Mouse (Mus musculus) urinary bladder, postnatal 36 days (tissue): ENCODE data around the gene Fam98c.
A peak's percentile ranks its signal among the peaks of the same experiment; 100 is the strongest.
"Not testable (repeated sequence)": the region's sequence is repeated elsewhere in the genome, so short reads cannot be mapped to it uniquely, and the experiment has no call there.

Experiments used
- DNase-seq, 2 experiments: peaks; one replicate each; pipeline ENCODE4 v3.0.0; 2022; ENCODE audit warnings: low spot score in 2 of 2, mixed read lengths in 1 of 2

The Fam98c gene

DNA sequence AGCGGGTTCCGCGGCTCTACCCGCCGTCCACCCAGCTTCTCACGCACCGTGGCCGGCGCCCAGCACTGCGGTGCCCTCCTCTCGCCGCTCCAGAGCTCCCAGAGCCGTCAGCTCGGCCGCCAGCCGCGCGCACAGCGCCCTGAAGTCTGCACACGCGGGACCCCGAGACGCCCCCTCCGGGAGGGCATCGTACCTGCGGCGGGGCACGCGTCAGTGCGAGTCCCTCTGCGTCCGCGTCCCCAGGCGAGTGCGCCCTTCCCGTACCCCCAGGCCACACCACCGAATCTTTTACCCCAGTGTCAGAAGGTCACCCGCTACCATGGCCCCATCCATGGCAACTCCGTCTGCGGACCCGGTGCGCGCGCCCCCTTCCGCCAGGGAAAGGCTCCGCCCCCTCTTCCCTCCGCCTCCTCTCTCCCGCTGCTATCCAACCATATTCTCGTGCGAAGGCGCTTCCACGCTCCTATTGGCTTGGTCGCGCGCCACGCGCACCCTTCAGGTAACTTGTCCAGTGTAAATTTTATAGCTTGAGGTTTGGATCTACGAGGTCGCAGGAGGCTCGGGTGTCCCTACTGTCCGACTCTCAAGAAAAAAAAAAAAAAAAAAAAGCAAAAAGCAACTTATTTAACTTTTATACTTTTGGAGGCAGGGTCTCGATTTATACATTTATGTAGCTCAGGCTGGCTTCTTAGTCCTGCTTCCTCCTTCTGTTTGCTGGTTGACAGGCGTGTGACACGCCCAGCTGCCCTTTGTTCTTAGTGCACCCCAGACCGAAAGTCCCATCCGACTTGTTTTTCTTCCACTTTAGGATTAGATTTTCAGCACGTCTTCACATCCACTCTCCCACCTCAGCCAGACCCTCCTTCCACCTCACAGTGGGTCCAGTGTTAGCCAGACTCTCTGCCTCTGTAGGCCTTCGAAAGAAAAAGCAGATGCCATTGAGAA is at the start of gene Fam98c:
Fam98c (minus strand) TSS at position 397 of the 945 bp plus-strand sequence.
- peak; percentile 72 to 84 for DNase-seq

DNA sequence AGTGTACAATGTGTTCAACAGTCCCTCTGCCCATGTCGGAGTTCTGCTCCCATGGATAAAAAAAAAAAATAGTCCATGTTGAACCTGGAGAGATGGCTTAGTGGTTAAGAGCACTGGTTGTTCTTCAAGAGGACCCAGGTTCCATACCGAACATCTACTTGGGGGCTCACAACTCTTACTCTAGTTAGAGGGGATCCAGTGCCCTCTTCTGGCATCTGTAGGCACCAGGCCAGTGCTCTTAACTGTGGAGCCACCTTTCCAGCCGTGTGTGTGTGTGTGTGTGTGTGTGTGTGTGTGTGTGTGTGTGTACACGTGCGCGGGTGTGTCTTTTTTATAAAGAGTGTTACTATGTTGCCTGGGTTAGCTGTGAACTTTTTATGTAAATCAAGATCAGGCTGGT is 46.5 kb upstream of the Fam98c start:
- no peak for DNase-seq

DNA sequence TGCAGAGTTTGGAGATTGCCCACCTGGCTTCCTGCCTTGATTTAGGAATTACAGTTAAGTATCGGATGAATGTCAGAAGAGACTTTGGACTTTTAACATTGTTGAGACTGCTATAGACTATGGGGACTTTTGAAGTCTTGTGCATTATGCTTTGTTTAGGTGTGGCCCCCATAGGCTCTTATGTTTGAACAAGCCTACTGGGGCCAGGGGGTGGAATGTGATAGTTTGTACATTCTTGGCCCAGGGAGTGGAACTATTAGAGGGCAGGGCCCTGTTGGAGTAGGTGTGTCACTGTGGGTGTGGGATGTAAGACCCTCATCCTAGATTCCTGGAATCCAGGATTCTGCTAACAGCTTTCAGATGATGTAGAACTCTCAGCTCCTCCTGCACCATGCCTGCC is 38.2 kb upstream of the Fam98c start:
- DNase-seq = not testable (repeated sequence)

GRCm38 (mm10) chr7:29181323-29181722 is 25.3 kb upstream of the Fam98c start:
- not testable (repeated sequence) for DNase-seq

- no peak for DNase-seq
Observed at GRCm38 (mm10) chr7:29180854-29181236, 24.8 kb upstream of the Fam98c start.

DNA sequence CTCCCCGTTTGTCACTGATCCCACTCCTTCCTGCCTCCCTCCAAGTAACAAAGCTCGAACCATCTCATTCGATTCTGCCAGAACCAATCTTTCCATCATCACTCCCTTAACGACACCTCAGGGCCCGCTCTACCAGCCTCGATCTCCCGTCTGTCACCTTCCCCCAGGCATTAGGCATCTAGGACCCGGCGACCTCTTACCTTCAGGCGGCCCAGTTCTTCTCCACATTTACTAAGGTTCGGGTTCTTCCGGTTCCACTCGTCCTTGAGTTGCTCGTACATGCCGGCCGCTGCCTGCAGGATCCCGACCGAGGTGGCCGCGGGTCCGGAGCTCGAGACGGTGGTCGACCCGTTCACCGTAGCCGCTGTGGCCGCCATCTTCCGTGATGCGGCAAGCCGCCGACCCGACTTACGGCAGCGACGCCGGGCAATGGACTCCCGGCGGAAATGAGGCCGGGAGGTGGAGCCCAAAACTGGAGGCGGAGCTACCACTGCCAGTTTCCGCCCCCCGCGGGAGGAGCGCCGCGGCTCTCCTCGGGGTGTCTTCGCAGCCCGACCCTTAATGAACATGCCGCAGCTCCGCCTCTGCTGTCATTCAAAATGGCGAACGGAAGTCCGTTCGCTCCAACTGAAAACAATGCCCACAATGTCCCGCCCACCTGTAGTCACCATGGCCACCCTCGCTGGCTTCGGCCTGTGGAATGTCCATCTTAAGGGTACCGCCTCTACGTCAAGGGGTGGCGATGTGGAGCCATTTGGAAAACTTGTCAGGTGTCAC is 24.2 kb upstream of the Fam98c start, which contains the start of gene Psmd8:
Psmd8 (minus strand) TSS at position 625 of the 777 bp plus-strand sequence.
- peak; percentile 96 for DNase-seq

DNA sequence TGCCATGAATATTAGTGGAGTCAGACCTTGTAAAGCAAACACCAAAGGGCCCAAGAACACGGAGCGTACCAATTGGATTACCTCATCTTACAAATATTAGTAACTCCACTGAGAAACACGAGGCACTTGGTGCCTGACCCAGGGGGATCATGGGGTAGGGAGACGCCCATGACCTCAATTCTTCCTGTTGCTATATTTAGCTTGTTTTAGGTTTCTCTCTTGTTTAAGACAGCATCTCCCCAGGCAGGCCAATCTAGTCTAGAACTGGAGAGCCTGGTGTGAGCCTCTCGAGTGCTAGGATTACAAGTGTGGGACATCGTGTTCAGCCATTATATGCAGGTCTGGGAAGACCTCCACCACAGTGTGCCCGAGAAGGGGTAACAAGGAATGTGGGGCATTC is 23.3 kb upstream of the Fam98c start:
- DNase-seq = no peak

DNA sequence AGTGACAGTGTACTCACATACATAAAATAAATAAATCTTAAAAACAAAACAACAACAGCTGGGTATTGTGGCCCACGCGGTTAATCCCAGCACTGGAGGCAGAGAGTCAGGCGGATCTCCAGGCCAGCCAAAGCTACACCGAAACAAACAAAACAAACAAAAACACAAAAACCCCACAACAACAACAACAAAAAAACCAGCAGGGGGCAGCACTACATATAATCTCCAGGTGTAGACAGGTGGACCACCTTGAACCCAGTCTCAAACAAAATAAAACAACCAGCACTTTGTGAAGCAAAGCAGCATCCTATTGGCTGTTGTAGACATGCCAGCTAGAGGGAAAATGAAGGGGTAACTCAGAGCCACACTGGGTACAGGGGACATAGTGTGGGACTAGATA is 22.1 kb upstream of the Fam98c start:
- no peak for DNase-seq

- no peak for DNase-seq
Observed at GRCm38 (mm10) chr7:29172390-29173016, 16.5 kb upstream of the Fam98c start.

DNA sequence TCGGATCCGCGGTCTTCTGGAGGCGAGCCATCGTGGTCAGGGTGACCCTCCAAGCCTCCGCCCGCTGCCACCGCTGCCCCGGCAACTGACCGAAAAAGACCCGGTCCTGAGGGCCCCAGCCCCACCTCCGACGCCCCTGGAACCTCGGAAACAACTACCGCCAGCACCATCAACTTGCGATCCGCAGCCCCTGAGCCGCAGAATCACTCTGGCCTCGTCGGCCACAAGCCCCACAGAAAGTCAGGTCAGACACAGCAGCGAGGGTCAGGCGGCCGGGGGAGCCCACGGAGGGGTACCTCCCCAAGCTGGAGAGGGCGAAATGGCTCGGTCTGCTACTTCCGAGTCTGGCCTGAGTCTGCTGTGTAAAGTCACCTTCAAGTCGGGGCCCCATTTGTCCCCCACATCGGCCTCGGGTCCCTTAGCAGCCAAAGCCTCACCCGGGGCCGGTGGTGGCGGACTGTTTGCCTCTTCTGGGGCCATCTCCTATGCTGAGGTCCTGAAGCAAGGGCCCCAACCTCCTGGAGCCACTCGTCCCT is 15.6 kb upstream of the Fam98c start:
- no peak for DNase-seq

DNA sequence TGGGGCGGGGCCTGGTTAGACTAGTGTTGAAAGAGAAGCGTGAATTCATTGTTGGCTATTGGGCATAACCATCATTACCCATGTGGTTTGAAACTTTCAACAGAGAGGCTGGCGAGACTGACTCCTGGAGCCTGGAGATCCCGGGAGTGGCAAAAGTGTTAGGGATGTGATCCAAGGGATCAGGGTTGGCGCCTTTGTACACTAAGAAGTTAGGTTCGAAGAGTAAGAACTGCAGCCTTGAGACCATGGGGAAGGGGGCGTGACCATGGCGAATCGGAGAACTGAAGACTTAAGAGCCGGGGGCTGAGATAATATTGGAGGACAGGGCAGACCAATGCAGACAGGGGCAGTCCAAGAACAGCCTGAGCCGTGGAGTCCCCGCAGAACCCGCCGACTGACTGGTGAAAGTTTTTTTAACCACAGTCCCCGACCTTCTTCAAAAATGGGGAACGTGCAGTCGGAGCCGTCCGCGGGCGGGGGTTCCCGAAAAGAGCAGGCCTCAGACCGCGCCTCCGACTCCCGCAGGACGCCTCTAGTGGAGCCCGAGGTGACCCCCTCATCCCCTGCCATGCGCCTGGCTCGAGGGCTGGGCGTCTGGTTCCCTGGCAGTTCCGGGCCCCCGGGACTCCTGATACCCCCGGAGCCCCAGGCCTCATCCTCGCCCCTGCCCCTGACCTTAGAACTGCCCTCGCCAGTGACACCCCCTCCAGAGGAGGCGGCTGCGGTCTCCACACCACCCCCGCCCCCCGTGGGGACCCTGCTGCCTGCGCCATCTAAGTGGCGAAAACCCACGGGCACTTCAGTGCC is 14.9 kb upstream of the Fam98c start:
- no peak for DNase-seq

- peak; percentile 80 to 81 for DNase-seq
Observed at GRCm38 (mm10) chr7:29170066-29170754, 14.2 kb upstream of the Fam98c start, which contains the start of the genes Ggn and Spred3. TSS of gene Ggn (plus strand) at chr7:29170210. TSS of gene Spred3 (minus strand) at chr7:29170411.

GRCm38 (mm10) chr7:29169231-29170065 is 13.4 kb upstream of the Fam98c start:
- DNase-seq = peak; percentile 64 to 79

- no peak for DNase-seq
Observed at GRCm38 (mm10) chr7:29168791-29169230, 12.8 kb upstream of the Fam98c start.

DNA sequence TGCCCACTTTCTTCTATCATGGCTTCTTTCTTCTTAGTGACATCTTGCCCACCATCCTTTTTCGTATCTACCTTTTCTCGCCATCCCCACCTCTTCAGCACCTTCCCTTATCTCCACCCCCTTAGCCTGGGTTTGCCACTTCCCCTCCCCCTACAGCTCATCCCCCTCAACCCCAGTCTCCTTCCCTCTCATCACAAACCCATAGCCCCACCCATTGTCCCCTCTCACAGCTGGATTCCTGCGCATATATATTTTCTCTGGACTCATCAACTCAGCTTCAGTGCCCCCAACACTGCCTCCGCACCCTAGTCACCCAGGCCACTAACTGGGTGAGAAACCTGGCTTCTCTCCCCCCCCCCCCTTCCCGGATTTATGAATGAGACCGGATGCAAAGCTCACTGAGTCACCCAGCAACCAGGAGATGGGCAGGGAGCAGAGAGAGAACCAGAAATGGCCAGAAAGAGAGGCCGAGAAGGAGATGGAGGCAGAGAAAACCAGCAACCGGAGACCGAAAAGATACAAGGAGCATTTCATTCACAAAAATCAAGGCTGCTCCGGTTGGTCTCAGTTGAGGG is 12.2 kb upstream of the Fam98c start:
- DNase-seq = no peak

GRCm38 (mm10) chr7:29167656-29168055 is 11.6 kb upstream of the Fam98c start:
- DNase-seq = no peak

DNA sequence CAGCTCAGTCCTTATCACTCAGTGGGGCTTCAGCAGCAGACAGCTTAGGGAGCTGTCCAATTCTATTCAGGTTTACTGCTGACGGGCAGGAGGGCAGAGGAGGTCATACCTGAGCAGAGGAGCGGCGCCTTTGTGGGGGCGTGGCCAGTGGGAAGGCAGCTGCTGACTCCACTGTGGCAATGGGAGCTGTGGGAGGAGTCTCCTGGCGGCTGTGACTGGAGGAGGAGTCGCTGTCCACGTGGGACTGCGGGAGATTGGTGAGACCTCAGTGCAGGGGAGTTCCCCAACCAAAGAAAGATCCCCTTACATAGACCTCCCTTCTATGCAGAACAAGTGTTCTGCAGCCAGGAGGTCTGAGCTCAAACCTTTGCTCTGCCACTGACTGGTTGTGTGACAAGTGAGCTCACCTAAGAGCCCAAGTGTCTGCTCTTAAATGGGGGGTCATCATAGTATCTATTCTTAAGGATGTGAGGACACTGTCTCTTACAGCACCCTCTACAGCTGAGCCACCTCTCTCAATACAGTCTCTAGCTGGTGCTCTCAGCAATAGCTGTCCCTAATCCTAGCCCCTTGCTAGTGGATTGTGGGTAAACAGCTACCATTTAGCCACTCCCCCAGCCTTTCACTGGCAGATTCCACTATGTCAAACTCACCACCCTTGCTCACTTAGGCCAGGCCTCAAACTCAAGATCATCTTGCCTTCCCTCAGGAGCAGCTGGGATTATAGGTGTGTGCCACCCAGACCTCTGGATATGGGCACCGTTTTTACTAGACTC is 6.9 kb upstream of the Fam98c start:
- DNase-seq = peak in 1 of 2 experiments; percentile 48

- DNase-seq = no peak
Observed at GRCm38 (mm10) chr7:29162294-29162693, 6.3 kb upstream of the Fam98c start.
